Mouse (Mus musculus): Measurements from ENCODE around the gene Keg1.
"Not testable (repeated sequence)": the region's sequence is repeated elsewhere in the genome, so short reads cannot be mapped to it uniquely, and the experiment has no call there.

The Keg1 gene

GRCm38 (mm10) chr19:12695590-12695989 lies at the start of gene Keg1:
Gene Keg1, plus strand, starts transcription at chr19:12695786.
- no peak for DNase-seq (ENCODE audit: low read depth, low spot score)

GRCm38 (mm10) chr19:12649511-12649910 lies 46.1 kb upstream of the Keg1 start:
- no peak for DNase-seq (ENCODE audit: low read depth, low spot score)

- no peak for DNase-seq (ENCODE audit: low read depth, low spot score)
These were observed 29.4 kb upstream of the Keg1 start for GRCm38 (mm10) chr19:12666156-12666555.

GRCm38 (mm10) chr19:12668601-12669000 lies 27.0 kb upstream of the Keg1 start:
- DNase-seq (ENCODE audit: low read depth, low spot score): not testable (repeated sequence)

GRCm38 (mm10) chr19:12670139-12670538 lies 25.4 kb upstream of the Keg1 start, which contains the start of gene Olfr1442:
Gene Olfr1442, plus strand, starts transcription at chr19:12670439.
- no peak for DNase-seq (ENCODE audit: low read depth, low spot score)

- no peak for DNase-seq (ENCODE audit: low read depth, low spot score)
These were observed 24.5 kb upstream of the Keg1 start for GRCm38 (mm10) chr19:12671051-12671450.

- no peak for DNase-seq (ENCODE audit: low read depth, low spot score)
These were observed 17.8 kb upstream of the Keg1 start, which contains the start of gene Olfr1443 for GRCm38 (mm10) chr19:12677812-12678211. Gene Olfr1443, plus strand, starts transcription at chr19:12678112.

GRCm38 (mm10) chr19:12684638-12685037 lies 10.9 kb upstream of the Keg1 start:
- DNase-seq (ENCODE audit: low read depth, low spot score): no peak

GRCm38 (mm10) chr19:12685231-12685630 lies 10.4 kb upstream of the Keg1 start:
- no peak for DNase-seq (ENCODE audit: low read depth, low spot score)

GRCm38 (mm10) chr19:12696221-12696620 lies 635 bp downstream of the Keg1 start:
- DNase-seq (ENCODE audit: low read depth, low spot score): no peak

- no peak for DNase-seq (ENCODE audit: low read depth, low spot score)
These were observed 12.9 kb downstream of the Keg1 start for GRCm38 (mm10) chr19:12708458-12708857.

GRCm38 (mm10) chr19:12708986-12709385 lies 13.4 kb downstream of the Keg1 start:
- no peak for DNase-seq (ENCODE audit: low read depth, low spot score)

GRCm38 (mm10) chr19:12719189-12719588 lies 23.6 kb downstream of the Keg1 start:
- no peak for DNase-seq (ENCODE audit: low read depth, low spot score)

GRCm38 (mm10) chr19:12720463-12720862 lies 24.9 kb downstream of the Keg1 start:
- no peak for DNase-seq (ENCODE audit: low read depth, low spot score)

GRCm38 (mm10) chr19:12720919-12721318 lies 25.3 kb downstream of the Keg1 start:
- not testable (repeated sequence) for DNase-seq (ENCODE audit: low read depth, low spot score)

- DNase-seq (ENCODE audit: low read depth, low spot score): not testable (repeated sequence)
These were observed 26.0 kb downstream of the Keg1 start for GRCm38 (mm10) chr19:12721596-12721995.

GRCm38 (mm10) chr19:12722308-12722707 lies 26.7 kb downstream of the Keg1 start:
- no peak for DNase-seq (ENCODE audit: low read depth, low spot score)

GRCm38 (mm10) chr19:12725851-12726250 lies 30.3 kb downstream of the Keg1 start:
- no peak for DNase-seq (ENCODE audit: low read depth, low spot score)

- DNase-seq (ENCODE audit: low read depth, low spot score): no peak
These were observed 35.5 kb downstream of the Keg1 start for GRCm38 (mm10) chr19:12731036-12731435.

GRCm38 (mm10) chr19:12731950-12732349 lies 36.4 kb downstream of the Keg1 start:
- no peak for DNase-seq (ENCODE audit: low read depth, low spot score)

GRCm38 (mm10) chr19:12756286-12756685 lies 60.7 kb downstream of the Keg1 start:
- DNase-seq (ENCODE audit: low read depth, low spot score): no peak

- DNase-seq (ENCODE audit: low read depth, low spot score): no peak
These were observed 63.4 kb downstream of the Keg1 start for GRCm38 (mm10) chr19:12758936-12759478.

- DNase-seq (ENCODE audit: low read depth, low spot score): no peak
These were observed 64.1 kb downstream of the Keg1 start for GRCm38 (mm10) chr19:12759656-12760055.
